Mouse (Mus musculus): ENCODE results near the gene Ddrgk1. TPM values are rescaled to one million over a fixed set of nuclear protein-coding genes. Genes with fewer than 3 reads are reported as not detected.

Ddrgk1 gene
- polyA plus RNA-seq, 1 experiment, result 134 TPM

GRCm38 (mm10) chr2:130689011-130689410 lies 24.6 kb upstream of the Ddrgk1 start:
- Histone ChIP-seq H3K4me3 (ENCODE audit: insufficient read depth, low read length) (no peak overlapping the region), H3K4me1 (ENCODE audit: control insufficient read depth, insufficient read depth, low read length) (peaks cover 9% of the 10 kb centered on the region; the same call in 1 of the 2 replicates), H3K27ac (ENCODE audit: insufficient read depth, low read depth, low read length) (no peak overlapping the region)
- no peak for TF ChIP-seq CTCF (IDR thresholded peaks at IDR 0.05; ENCODE audit: low read depth, low read length)
- no peak for TF ChIP-seq POLR2A (IDR thresholded peaks at IDR 0.05; ENCODE audit: borderline replicate concordance, low read depth, low read length)

- Histone ChIP-seq H3K4me3 (ENCODE audit: insufficient read depth, low read length) (no peak overlapping the region), H3K4me1 (ENCODE audit: control insufficient read depth, insufficient read depth, low read length) (peaks cover 9% of the 10 kb centered on the region; the same call in 1 of the 2 replicates), H3K27ac (ENCODE audit: insufficient read depth, low read depth, low read length) (no peak overlapping the region)
- TF ChIP-seq CTCF (IDR thresholded peaks at IDR 0.05; ENCODE audit: low read depth, low read length), result no peak
- TF ChIP-seq POLR2A (IDR thresholded peaks at IDR 0.05; ENCODE audit: borderline replicate concordance, low read depth, low read length), result no peak
These were observed 21.0 kb upstream of the Ddrgk1 start for GRCm38 (mm10) chr2:130685426-130685825.

GRCm38 (mm10) chr2:130681531-130681930 lies 17.1 kb upstream of the Ddrgk1 start:
- no peak for TF ChIP-seq POLR2A (IDR thresholded peaks at IDR 0.05; ENCODE audit: borderline replicate concordance, low read depth, low read length)
- no peak for TF ChIP-seq CTCF (IDR thresholded peaks at IDR 0.05; ENCODE audit: low read depth, low read length)
- Histone ChIP-seq H3K4me1 (ENCODE audit: control insufficient read depth, insufficient read depth, low read length) (no peaks in the 10 kb centered on the region), H3K4me3 (ENCODE audit: insufficient read depth, low read length) (no peak overlapping the region), H3K27ac (ENCODE audit: insufficient read depth, low read depth, low read length) (no peak overlapping the region)

GRCm38 (mm10) chr2:130679899-130680298 lies 15.4 kb upstream of the Ddrgk1 start:
- TF ChIP-seq CTCF (IDR thresholded peaks at IDR 0.05; ENCODE audit: low read depth, low read length), result no peak
- no peak overlapping the region for H3K4me3 ChIP-seq (ENCODE audit: insufficient read depth, low read length)
- no peak overlapping the region for H3K27ac ChIP-seq (ENCODE audit: insufficient read depth, low read depth, low read length)
- H3K4me1 ChIP-seq (ENCODE audit: control insufficient read depth, insufficient read depth, low read length), result no peaks in the 10 kb centered on the region

- no peak for TF ChIP-seq POLR2A (IDR thresholded peaks at IDR 0.05; ENCODE audit: borderline replicate concordance, low read depth, low read length)
- no peak for TF ChIP-seq CTCF (IDR thresholded peaks at IDR 0.05; ENCODE audit: low read depth, low read length)
- no peak overlapping the region for H3K27ac ChIP-seq (ENCODE audit: insufficient read depth, low read depth, low read length)
- no peak overlapping the region for H3K4me3 ChIP-seq (ENCODE audit: insufficient read depth, low read length)
- no peaks in the 10 kb centered on the region for H3K4me1 ChIP-seq (ENCODE audit: control insufficient read depth, insufficient read depth, low read length)
These were observed 14.7 kb upstream of the Ddrgk1 start for GRCm38 (mm10) chr2:130679154-130679553.

GRCm38 (mm10) chr2:130677211-130677610 lies 12.8 kb upstream of the Ddrgk1 start:
- H3K4me3 ChIP-seq (ENCODE audit: insufficient read depth, low read length), result no peak overlapping the region
- no peak overlapping the region for H3K27ac ChIP-seq (ENCODE audit: insufficient read depth, low read depth, low read length)
- H3K4me1 ChIP-seq (ENCODE audit: control insufficient read depth, insufficient read depth, low read length), result no peaks in the 10 kb centered on the region
- TF ChIP-seq POLR2A (IDR thresholded peaks at IDR 0.05; ENCODE audit: borderline replicate concordance, low read depth, low read length) (no peak), CTCF (IDR thresholded peaks at IDR 0.05; ENCODE audit: low read depth, low read length) (no peak)

- H3K4me1 ChIP-seq (ENCODE audit: control insufficient read depth, insufficient read depth, low read length), result peaks cover 21% of the 10 kb centered on the region
- TF ChIP-seq POLR2A (IDR thresholded peaks at IDR 0.05; ENCODE audit: borderline replicate concordance, low read depth, low read length) (no peak), CTCF (IDR thresholded peaks at IDR 0.05; ENCODE audit: low read depth, low read length) (no peak)
- H3K27ac ChIP-seq (ENCODE audit: insufficient read depth, low read depth, low read length), result peak within 1 kb of the TSS; percentile 37
- H3K4me3 ChIP-seq (ENCODE audit: insufficient read depth, low read length), result peak within 1 kb of the TSS; percentile 90
These were observed 3.1 kb upstream of the Ddrgk1 start, which contains the start of gene Itpa for GRCm38 (mm10) chr2:130667559-130667958. TSS of gene Itpa (plus strand) at chr2:130667610.

DNA sequence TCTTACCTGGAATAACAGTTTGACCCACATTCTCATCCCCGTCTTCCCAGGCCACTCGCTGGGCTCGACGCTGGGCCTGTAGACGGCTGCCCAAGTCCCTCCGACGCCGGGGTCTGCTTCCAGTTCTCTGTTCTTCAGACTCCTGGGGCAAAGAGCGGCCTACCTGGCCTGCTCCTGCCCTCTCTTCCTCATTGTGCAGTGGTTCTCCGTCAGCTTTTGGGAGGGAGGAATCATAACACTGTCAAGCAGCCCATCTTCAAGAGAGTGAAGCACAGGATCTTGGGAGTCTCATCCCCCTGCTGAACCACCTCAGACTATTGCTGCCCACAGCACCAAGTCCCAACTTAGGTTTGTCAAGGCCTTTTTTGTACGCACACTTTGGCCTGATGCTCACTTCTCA lies 1.1 kb downstream of the Ddrgk1 start:
- peaks cover 12% of the 10 kb centered on the region for H3K4me1 ChIP-seq (ENCODE audit: control insufficient read depth, insufficient read depth, low read length)
- peak overlapping the region; percentile 84 for H3K4me3 ChIP-seq (ENCODE audit: insufficient read depth, low read length)
- TF ChIP-seq POLR2A (IDR thresholded peaks at IDR 0.05; ENCODE audit: borderline replicate concordance, low read depth, low read length), result no peak
- TF ChIP-seq CTCF (IDR thresholded peaks at IDR 0.05; ENCODE audit: low read depth, low read length), result no peak
- no peak overlapping the region for H3K27ac ChIP-seq (ENCODE audit: insufficient read depth, low read depth, low read length)

GRCm38 (mm10) chr2:130658530-130658929 lies 5.9 kb downstream of the Ddrgk1 start:
- no peak overlapping the region for H3K27ac ChIP-seq (ENCODE audit: insufficient read depth, low read depth, low read length)
- H3K4me1 ChIP-seq (ENCODE audit: control insufficient read depth, insufficient read depth, low read length), result peaks cover 5% of the 10 kb centered on the region
- H3K4me3 ChIP-seq (ENCODE audit: insufficient read depth, low read length), result no peak overlapping the region
- TF ChIP-seq POLR2A (IDR thresholded peaks at IDR 0.05; ENCODE audit: borderline replicate concordance, low read depth, low read length), result no peak

GRCm38 (mm10) chr2:130657541-130657940 lies 6.9 kb downstream of the Ddrgk1 start:
- Histone ChIP-seq H3K4me3 (ENCODE audit: insufficient read depth, low read length) (no peak overlapping the region), H3K27ac (ENCODE audit: insufficient read depth, low read depth, low read length) (no peak overlapping the region), H3K4me1 (ENCODE audit: control insufficient read depth, insufficient read depth, low read length) (no peaks in the 10 kb centered on the region)
- TF ChIP-seq CTCF (IDR thresholded peaks at IDR 0.05; ENCODE audit: low read depth, low read length) (no peak), POLR2A (IDR thresholded peaks at IDR 0.05; ENCODE audit: borderline replicate concordance, low read depth, low read length) (no peak)

DNA sequence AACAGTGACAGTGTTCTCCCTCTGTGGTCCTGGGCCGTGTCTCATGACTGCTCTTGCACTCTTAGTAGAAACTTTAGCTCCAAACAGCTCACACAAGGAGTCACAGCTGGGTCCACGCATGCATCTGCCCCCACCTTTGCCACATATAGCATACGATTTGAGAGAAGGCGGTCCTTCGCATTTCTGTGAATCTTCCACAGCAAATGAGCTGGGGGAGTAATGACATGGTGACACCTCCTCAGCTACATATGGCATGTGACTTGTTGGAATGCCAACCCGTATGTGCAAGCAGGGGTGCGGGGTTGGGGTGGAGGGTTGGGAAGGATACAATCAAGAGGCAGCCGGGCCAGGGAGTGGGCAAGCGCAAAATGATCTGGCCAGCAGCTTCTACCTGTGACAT lies 7.9 kb downstream of the Ddrgk1 start:
- Histone ChIP-seq H3K27ac (ENCODE audit: insufficient read depth, low read depth, low read length) (no peak overlapping the region), H3K4me1 (ENCODE audit: control insufficient read depth, insufficient read depth, low read length) (no peaks in the 10 kb centered on the region), H3K4me3 (ENCODE audit: insufficient read depth, low read length) (no peak overlapping the region)
- no peak for TF ChIP-seq POLR2A (IDR thresholded peaks at IDR 0.05; ENCODE audit: borderline replicate concordance, low read depth, low read length)
- no peak for TF ChIP-seq CTCF (IDR thresholded peaks at IDR 0.05; ENCODE audit: low read depth, low read length)
